Mouse (Mus musculus): ENCODE results near the gene Kifap3. TPM values are rescaled to one million over a fixed set of nuclear protein-coding genes. Genes with fewer than 3 reads are reported as not detected.
A peak's percentile ranks its signal among the peaks of the same experiment; 100 is the strongest.

The Kifap3 gene
- polyA plus RNA-seq, 1 experiment: 0.06 TPM

- H3K9me3 ChIP-seq (ENCODE audit: control insufficient read depth, low read length): no peaks in the 10 kb centered on the region
- H3K4me3 ChIP-seq (replicated peaks): peak overlapping the region; percentile 92
- H3K27me3 ChIP-seq (ENCODE audit: control insufficient read depth): no peaks in the 10 kb centered on the region
- H3K4me1 ChIP-seq (ENCODE audit: control insufficient read depth): peaks cover 35% of the 10 kb centered on the region
- TF ChIP-seq GATA1 (IDR thresholded peaks at IDR 0.05; ENCODE audit: low read length): no peak
- no peak for TF ChIP-seq TAL1 (IDR thresholded peaks at IDR 0.05; ENCODE audit: low read length)
- H3K36me3 ChIP-seq (ENCODE audit: control insufficient read depth): peaks cover 46% of the 10 kb centered on the region
These were observed 152.4 kb downstream of the Kifap3 start for GRCm38 (mm10) chr1:163931801-163932200.

- Histone ChIP-seq H3K4me3 (replicated peaks) (no peak overlapping the region), H3K4me1 (ENCODE audit: control insufficient read depth) (peaks cover 23% of the 10 kb centered on the region), H3K36me3 (ENCODE audit: control insufficient read depth) (peaks cover 69% of the 10 kb centered on the region), H3K27me3 (ENCODE audit: control insufficient read depth) (no peaks in the 10 kb centered on the region), H3K9me3 (ENCODE audit: control insufficient read depth, low read length) (no peaks in the 10 kb centered on the region)
- TF ChIP-seq GATA1 (IDR thresholded peaks at IDR 0.05; ENCODE audit: low read length) (no peak), TAL1 (IDR thresholded peaks at IDR 0.05; ENCODE audit: low read length) (no peak)
These were observed 155.2 kb downstream of the Kifap3 start for GRCm38 (mm10) chr1:163934591-163934990.

- no peak overlapping the region for H3K4me3 ChIP-seq (replicated peaks)
- TF ChIP-seq TAL1 (IDR thresholded peaks at IDR 0.05; ENCODE audit: low read length) (no peak), GATA1 (IDR thresholded peaks at IDR 0.05; ENCODE audit: low read length) (no peak)
- peaks cover 3% of the 10 kb centered on the region for H3K4me1 ChIP-seq (ENCODE audit: control insufficient read depth)
- no peaks in the 10 kb centered on the region for H3K27me3 ChIP-seq (ENCODE audit: control insufficient read depth)
- peaks cover 95% of the 10 kb centered on the region for H3K36me3 ChIP-seq (ENCODE audit: control insufficient read depth)
- H3K9me3 ChIP-seq (ENCODE audit: control insufficient read depth, low read length): no peaks in the 10 kb centered on the region
These were observed 162.7 kb downstream of the Kifap3 start for GRCm38 (mm10) chr1:163942056-163942455.

- Histone ChIP-seq H3K27me3 (ENCODE audit: control insufficient read depth) (no peaks in the 10 kb centered on the region), H3K9me3 (ENCODE audit: control insufficient read depth, low read length) (no peaks in the 10 kb centered on the region), H3K4me1 (ENCODE audit: control insufficient read depth) (no peaks in the 10 kb centered on the region), H3K36me3 (ENCODE audit: control insufficient read depth) (peaks cover 98% of the 10 kb centered on the region), H3K4me3 (replicated peaks) (no peak overlapping the region)
- TF ChIP-seq TAL1 (IDR thresholded peaks at IDR 0.05; ENCODE audit: low read length): no peak
These were observed 174.0 kb downstream of the Kifap3 start for GRCm38 (mm10) chr1:163953396-163953795.

GRCm38 (mm10) chr1:163958036-163958435 lies 178.7 kb downstream of the Kifap3 start:
- Histone ChIP-seq H3K9me3 (ENCODE audit: control insufficient read depth, low read length) (no peaks in the 10 kb centered on the region), H3K27me3 (ENCODE audit: control insufficient read depth) (no peaks in the 10 kb centered on the region), H3K36me3 (ENCODE audit: control insufficient read depth) (peaks cover 85% of the 10 kb centered on the region), H3K4me1 (ENCODE audit: control insufficient read depth) (no peaks in the 10 kb centered on the region), H3K4me3 (replicated peaks) (no peak overlapping the region)
- TF ChIP-seq GATA1 (IDR thresholded peaks at IDR 0.05; ENCODE audit: low read length) (no peak), TAL1 (IDR thresholded peaks at IDR 0.05; ENCODE audit: low read length) (no peak)

GRCm38 (mm10) chr1:163964008-163964689 lies 184.8 kb downstream of the Kifap3 start:
- no peak overlapping the region for H3K4me3 ChIP-seq (replicated peaks)
- no peaks in the 10 kb centered on the region for H3K27me3 ChIP-seq (ENCODE audit: control insufficient read depth)
- TF ChIP-seq GATA1 (IDR thresholded peaks at IDR 0.05; ENCODE audit: low read length): no peak
- no peak for TF ChIP-seq TAL1 (IDR thresholded peaks at IDR 0.05; ENCODE audit: low read length)
- peaks cover 55% of the 10 kb centered on the region for H3K36me3 ChIP-seq (ENCODE audit: control insufficient read depth)
- H3K9me3 ChIP-seq (ENCODE audit: control insufficient read depth, low read length): no peaks in the 10 kb centered on the region
- H3K4me1 ChIP-seq (ENCODE audit: control insufficient read depth): no peaks in the 10 kb centered on the region

Other genes with a start within 250 kb of the Kifap3 start
- gene Mettl11b, start 54.4 kb upstream of the Kifap3 start, polyA plus RNA-seq (2012): not detected in 2 replicates
- gene Scyl3, start 149.5 kb downstream of the Kifap3 start, polyA plus RNA-seq (2012): 0.22 and 0.31 TPM in 2 replicates
- 0.13 and 0.22 TPM in 2 replicates for gene BC055324, start 215.2 kb downstream of the Kifap3 start, polyA plus RNA-seq (2012)
- gene Mettl18, start 215.3 kb downstream of the Kifap3 start, polyA plus RNA-seq (2012): 0.05 TPM in 1 of 2 replicates, not detected in the other

Data from erythroblast, embryonic 14.5 days (primary cell).